Mouse (Mus musculus) T-helper 1 cell (primary cell): ENCODE data around the gene Hoga1.
"Not testable (repeated sequence)": the region's sequence is repeated elsewhere in the genome, so short reads cannot be mapped to it uniquely, and the experiment has no call there.

ENCODE experiments used
- in situ Hi-C: fragments of 300-600 bp; cut with MboI, MseI; formaldehyde crosslinking; loops from one replicate; pipeline ENCODE4 v1.15.1; 2025; ENCODE audit warnings: high pct_unique_total_duplicates

Gene Hoga1

DNA sequence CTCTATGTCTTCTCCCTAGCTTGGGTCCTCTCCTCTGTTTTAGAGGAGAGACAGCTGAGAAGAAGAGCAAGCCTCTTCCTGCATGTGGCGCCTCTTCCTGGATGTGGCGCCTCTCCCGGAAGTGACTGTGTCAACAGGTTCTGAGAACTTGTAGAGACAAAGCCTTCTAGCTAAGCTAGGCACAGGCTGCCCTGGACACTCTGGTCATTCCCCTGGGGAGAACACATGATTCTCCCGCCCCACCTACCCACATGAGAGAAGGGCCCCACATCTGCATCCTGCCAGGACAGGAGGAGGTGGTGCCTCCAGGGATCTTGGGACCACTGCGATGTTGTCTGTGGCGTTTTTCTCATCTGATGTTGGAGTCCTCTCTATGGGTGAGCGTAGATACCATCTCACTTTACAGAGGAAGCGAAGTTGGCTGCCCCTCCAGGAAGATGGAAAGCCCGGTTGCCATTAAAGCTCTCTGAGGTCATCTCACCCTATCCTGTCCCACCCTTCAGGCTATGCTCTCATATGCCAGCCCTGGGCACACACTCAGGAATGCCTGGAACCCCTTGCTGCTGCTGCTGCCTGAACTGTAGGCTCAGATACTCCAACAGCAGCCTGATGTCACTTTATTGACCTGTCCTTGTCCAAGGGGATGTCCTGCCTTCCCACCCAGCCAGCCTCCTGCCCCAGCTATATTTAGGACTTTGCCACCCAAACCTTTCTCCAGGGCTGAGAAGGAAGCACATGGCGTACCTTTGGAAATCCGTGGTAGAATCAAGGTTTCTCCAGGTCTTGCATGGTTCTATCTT, 23.2 kb downstream of the Hoga1 start:
- in situ Hi-C loops, result no loop called here

DNA sequence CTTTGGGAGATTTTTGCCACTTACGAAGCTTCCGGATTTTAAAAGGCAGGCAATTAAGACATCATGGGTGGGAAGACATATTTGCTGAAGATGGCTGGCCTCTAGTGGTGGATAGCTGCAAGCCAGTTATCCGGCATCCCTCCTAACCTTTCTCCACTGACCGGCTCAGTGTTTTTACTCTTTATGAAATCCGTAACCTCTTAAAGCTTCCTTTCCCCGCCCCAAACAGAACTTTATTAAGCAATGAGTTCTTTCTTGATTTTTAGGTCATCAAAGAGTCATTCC, 23.8 kb downstream of the Hoga1 start:
- in situ Hi-C loops, result no loop called here

DNA sequence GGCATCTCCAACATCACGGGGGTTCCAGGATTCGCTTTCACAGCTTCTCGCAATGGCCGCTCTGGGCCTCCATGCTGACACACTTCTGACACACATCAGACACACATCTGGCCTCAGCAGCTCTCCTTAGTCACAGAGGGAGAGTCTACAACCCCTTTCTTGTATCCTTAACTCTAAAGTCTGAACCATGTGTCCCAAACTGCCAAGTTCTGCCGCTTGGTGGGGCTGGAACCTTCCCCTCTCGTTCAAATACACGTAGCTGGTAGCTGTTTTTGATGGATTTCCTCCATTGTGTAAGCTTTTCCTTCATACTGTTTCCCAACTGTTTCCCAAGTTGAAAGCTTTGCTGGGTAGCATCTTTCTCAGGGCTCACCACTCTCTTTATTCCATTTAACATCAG, 25.8 kb downstream of the Hoga1 start:
- in situ Hi-C loops, result loop anchor here (10.0 kb wide), 1 partner anchor 1614 kb away; the partner anchor contains the start of gene Entpd7

DNA sequence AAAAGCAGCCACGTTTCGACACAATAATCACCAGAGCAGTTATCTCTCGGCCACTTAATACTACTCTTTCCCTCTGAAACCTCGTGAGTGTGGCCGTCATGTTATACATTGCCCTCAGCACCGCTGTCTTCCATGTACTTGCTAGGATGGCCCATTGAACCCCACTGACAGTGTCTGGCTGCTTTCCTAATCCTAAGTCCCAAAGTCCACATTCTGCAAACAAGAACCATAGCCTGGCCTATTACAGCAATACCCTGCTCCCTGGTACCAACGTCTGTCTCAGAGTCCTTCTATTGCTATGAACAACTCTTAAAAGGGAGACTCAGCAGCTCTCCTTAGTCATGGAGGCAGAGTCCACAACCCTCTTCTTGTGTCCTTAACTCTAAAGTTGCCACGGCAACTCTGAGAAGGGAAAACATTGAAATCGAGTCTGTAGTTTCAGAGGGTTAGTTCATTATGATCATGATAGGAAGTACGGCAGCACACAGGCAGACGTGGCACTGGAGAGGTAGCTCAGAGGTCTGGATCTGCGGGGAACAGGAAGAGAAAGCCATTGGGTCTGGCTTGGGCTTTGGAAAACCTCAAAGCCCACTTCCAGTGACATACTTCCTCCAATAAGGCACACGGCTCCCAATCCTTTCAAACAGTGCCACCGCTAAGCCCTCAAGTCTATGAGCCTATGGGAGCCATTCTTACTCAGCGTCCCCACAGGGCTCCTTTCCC, 26.6 kb downstream of the Hoga1 start:
- in situ Hi-C loops, result loop anchor here (10.0 kb wide), 1 partner anchor 1613 kb away; the partner anchor contains the start of gene Entpd7

DNA sequence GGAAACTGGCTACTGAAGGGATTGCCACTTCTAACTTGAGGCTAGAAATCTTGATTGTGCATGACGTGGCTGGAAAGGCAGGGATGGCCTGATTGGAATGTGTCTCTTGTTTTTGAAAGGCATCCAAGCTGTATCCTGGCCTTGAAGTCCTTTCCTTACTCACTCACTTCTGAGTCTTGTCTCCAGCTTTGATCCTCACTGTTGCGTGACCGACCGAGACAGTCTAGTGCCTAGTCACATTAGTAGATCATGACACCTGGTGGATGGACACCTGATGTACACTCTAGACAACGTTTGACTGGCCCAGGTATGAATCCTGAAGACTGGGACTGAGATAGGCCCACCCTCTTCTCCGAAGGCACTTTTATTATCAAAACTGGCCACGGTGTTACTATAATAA, 27.4 kb downstream of the Hoga1 start:
- in situ Hi-C loops, result loop anchor here (10.0 kb wide), 1 partner anchor 1612 kb away; the partner anchor contains the start of gene Entpd7

DNA sequence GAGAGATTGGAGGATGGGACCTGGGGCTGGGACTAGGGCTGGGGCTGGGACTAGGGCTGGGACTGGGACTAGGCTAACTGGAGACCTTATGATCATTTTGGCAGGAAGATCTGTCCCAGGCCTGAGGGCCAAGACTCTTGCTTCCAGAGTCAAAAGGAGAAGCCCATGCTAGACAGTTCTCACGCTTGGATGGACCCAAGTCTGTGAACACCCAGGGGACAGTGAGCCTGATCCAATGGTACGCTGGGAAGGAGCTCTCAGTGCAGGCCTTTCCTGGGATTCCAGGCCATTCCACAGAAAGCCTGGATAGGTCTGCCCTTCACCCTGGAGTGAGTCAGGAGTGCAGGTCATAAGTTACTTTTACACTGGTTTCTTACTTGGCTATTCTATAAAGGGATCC, 29.6 kb downstream of the Hoga1 start:
- in situ Hi-C loops, result loop anchor here (10.0 kb wide), 1 partner anchor 1610 kb away; the partner anchor contains the start of gene Entpd7

DNA sequence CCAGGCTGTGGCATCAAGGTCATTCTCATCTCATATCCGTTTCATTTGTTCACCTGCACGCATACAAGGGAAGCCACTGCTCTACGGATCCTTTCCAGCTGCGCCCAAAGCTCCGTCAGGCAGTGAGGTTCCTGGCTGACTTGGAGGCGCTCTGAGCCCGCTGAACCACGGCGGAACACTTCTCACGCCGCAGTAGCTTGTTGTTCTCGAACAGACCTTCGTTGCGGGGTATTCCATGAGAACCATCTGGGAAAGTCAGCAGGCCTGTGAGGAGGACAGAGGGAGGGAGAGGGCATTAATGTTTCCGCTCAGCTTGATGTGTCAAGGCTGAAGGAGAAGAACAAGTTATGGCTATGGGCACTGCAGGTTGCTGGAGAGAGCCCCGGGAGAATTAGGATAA, 30.6 kb downstream of the Hoga1 start:
- in situ Hi-C loops, result loop anchor here (10.0 kb wide), 1 partner anchor 1609 kb away; the partner anchor contains the start of gene Entpd7

DNA sequence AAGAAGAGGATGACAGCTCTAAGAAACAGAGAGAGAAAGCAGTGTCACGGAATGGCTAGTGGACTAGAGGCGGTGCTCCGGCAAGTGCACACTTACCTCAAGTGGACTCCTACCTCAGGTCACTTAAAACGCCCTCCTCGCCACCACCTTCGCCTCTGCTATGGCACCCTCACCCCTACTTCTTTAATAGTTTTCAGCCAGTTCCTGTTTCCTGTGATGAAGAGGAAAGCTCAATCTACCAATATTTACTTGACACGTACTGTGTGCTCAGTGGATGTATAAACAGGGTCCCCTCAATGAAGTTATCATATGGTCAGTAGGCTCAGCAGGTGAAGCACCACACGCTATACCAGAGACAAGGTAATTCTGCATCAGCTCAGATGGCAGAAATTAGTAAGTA, 33.2 kb downstream of the Hoga1 start:
- in situ Hi-C loops, result loop anchor here (10.0 kb wide), 1 partner anchor 1606 kb away; the partner anchor contains the start of gene Entpd7

DNA sequence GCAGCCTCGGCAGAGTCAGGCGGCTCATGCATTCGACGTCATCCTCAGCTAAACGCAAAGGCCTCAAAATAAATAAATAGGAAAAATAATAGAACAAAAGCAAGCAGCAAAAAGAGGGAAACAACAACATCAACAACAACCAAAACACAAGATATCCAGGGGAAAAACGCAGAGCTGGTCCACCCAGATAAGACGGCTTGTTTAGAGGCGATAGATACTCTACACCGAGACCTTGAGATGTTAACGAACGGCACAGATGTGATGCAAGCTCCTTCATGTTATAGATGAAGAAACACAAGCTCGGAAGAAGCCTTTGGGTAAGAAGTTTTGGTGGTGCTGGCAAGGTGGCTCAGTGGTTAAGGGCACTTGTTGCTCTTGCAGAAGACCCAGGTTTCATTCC, 33.6 kb downstream of the Hoga1 start:
- in situ Hi-C loops, result loop anchor here (10.0 kb wide), 1 partner anchor 1606 kb away; the partner anchor contains the start of gene Entpd7

DNA sequence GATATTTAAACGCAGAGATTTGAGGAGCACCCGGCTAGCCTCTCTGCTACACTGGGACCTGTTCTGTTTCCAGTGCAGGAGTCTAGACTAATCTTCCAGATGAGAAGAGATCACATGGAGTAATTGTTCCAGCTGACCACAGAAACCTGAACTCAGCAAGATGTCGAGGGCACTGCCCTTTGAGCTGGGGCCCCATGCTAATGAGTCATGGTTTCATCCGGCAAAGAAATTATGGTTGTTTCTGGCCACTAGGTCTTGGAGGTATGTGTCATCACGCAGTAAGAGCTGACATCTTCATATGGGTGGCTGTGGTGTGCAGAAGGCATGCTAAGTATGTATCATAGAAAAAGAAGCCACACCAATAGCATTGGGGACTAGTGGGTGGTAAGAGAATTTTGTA, 34.5 kb downstream of the Hoga1 start:
- in situ Hi-C loops, result loop anchor here (10.0 kb wide), 1 partner anchor 1605 kb away; the partner anchor contains the start of gene Entpd7

DNA sequence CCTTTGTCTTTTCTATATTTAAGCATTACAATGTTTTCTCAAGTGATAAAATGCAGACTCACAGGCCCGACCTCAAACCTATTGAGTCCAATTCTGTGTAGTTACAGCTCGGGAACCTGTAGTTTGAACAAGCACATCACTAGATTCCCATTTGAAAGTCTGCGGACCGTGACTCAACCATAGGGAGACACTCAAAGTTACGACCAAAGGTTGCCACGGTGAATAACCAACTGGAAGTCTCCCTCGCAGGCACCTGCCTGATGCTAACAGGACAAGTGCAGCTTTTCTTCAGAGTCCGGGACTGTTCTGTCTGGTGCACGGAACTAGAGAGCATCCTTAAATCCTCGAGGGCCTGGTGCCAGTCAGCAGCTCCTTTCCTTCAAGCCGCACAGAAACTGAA, 35.1 kb downstream of the Hoga1 start:
- in situ Hi-C loops, result no loop called here

DNA sequence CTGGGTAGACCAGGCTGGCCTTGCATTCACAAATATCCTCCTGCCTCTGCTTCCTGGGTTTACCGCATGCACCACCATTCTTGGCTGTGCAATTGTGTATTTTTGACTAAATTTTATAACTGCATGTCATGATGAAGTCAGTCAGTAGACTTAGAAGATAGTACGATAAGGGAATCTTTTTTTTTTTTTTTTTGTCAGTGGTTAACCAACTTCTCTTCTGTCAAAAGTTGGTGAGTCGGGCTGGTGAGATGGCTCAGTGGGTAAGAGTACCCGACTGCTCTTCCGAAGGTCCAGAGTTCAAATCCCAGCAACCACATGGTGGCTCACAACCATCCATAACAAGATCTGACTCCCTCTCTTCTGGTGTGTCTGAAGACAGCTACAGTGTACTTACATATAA, 36.2 kb downstream of the Hoga1 start:
- in situ Hi-C loops, result not testable (repeated sequence)

DNA sequence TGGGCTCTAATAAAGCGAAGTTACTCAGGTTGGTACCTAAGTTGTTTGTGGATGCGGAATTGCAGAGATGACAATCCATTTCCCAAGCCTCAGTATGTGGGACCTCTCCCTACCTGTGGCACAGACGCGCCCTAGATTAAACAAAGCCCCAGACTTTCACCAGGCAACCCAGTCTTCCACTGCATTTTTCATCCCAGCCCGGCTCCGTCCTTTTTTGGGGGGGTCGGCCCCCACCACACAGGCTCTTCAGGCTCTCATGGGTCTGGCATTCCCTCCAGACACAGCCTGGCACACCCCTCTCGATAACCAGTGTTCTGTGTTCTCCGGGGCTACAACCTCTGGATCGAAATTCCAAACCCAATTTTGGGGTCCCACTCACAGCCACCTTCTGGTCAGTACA, 40.3 kb downstream of the Hoga1 start:
- in situ Hi-C loops, result loop anchor here (5.0 kb wide), 1 partner anchor 62 kb away; the partner anchor contains the start of gene Marveld1

DNA sequence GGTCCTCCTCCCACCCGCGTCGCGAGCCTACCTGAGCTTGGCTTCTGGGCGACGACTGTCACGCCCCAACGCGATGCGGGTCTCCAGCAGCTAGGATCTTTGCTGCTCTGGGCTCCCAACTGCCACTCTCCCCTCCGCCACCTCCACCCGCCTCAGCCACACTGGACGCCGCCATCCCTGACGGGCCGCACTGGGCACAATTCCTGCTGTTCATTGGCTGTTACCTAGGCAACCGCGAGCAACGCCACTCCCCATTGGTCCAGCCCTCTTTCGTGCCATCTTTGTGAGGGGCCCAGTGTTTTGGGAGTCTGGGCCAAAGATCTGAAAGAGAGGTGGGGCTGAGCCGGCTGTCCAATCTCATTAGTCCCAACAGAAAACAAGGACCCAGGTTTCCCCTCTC, 40.8 kb downstream of the Hoga1 start, which contains the start of gene Morn4:
Gene Morn4, minus strand, starts transcription at position 192 of the 400 bp plus-strand sequence.
- in situ Hi-C loops, result loop anchor here (5.0 kb wide), 1 partner anchor 61 kb away; the partner anchor contains the start of gene Marveld1

DNA sequence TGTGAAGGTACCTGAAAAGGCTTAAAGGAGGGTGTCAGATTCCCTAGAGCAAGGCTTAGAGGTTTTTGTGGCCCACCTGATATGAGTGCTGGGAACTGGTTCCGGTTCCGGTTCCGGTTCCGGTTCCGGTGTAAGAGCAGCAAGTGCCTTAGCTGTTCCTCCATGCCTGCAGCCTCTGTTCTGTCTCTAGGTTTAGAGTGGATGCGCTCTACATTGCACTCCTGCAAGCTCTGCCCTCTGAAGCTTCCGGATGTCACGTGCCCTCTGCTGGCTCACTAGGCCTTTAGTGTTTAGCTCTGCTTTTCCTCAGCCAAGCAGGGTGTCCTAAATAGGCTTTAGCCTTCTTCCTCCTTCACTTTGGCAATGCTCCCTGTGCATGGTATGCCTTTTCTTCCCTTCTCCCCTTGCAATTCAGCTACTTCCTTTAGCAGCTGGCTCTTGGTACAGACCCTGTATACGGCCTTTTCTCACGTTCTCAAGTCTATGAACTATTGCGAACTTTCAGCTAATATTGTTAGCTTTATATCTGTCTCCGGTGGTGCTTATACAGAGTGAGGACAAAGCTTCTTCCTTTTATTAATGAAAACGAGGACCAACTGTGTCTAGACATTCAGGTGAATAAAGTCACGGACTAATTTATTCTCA, 43.8 kb downstream of the Hoga1 start:
- in situ Hi-C loops, result loop anchor here (5.0 kb wide), 1 partner anchor 58 kb away; the partner anchor contains the start of gene Marveld1

DNA sequence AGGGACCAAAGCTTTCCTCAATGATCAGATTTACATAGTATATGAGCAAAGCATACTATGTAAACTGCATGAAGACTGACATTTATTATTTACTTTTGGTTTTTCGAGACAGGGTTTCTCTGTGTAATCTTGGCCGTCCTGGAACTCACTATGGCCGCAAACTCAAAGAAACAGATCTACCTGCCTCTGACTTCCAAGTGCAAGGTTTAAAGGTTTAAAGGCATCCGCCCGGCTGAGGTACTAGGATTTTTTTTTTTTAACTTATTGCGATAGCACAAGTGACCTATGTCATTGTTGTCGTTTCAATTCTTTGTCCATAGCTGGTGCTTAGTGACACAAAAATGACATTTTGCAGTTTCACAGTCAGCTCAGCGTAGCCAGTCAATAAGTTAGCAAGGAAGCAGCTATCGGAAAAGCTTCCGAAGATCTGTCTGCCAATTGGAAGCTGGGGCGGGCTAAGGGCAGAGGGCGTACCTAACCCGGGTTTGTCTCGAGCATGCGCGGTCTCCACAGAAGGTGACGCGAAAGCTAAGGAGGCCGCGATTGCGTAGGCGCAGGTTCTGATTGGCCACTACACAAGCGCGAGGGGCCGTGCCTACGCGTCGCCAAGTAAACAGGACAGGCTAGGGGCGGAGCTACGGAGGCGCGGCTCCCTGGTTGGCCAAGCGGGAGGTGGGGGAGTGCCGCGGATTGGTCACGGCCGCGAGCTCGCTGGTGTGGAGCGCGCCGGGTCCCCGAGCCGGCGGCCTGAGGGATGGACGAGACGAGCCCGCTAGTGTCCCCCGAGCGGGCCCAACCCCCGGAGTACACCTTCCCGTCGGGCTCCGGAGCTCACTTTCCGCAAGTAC, 44.6 kb downstream of the Hoga1 start, which contains the start of gene Pi4k2a:
Gene Pi4k2a, plus strand, starts transcription at position 723 of the 848 bp plus-strand sequence.
- in situ Hi-C loops, result loop anchor here (5.0 kb wide), 1 partner anchor 57 kb away; the partner anchor contains the start of gene Marveld1

DNA sequence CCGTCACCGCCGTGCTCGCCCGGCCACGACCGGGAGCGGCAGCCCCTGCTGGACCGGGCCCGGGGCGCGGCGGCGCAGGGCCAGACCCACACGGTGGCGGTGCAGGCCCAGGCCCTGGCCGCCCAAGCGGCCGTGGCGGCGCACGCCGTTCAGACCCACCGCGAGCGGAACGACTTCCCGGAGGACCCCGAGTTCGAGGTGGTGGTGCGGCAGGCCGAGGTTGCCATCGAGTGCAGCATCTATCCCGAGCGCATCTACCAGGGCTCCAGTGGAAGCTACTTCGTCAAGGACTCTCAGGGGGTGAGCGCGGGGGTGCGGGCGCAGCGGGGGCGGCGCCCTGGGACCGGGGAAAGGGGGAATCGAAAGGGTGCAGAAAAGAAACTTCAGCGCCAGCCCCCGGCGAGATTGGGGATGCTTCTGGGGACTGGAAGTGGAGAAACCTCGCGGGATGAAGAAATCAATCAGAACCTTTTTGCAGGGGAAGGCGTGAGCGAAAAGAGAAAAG, 45.3 kb downstream of the Hoga1 start:
- in situ Hi-C loops, result no loop called here

DNA sequence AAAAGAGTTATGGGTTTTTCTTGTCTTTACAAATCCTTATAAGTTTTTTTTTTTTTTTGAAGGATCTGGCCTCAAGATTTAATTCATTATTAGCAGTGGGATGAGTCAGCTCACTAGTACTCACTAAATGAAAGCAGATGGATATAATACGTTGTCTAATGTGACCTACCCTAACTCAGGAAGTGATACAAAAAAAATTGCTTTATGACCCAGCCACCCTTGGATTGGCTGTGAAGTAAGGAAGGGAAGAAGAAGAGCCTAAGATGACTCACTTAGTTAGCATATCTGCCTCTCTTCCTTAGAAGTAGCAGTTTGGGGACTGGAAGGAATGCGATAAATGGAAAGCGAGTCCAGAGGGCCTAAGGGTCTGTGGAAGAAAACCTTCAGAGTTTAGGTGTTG, 54.0 kb downstream of the Hoga1 start:
- in situ Hi-C loops, result no loop called here

DNA sequence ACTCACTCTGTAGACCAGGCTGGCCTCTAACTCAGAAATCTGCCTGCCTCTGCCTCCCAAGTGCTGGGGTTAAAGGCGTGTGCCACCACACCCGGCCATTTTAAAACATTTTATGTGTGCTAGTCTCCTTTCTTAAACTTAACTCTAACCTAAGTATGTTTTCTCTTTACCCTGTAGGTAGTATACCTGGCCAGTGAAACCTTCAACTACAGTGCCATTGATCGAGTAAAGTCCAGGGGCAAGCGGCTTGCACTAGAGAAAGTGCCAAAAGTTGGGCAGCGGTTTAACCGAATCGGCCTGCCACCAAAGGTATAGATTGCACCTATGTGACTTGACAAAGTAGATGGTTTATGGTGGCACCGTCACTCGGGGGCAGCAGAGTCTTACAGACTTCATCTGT, 59.3 kb downstream of the Hoga1 start:
- in situ Hi-C loops, result no loop called here

DNA sequence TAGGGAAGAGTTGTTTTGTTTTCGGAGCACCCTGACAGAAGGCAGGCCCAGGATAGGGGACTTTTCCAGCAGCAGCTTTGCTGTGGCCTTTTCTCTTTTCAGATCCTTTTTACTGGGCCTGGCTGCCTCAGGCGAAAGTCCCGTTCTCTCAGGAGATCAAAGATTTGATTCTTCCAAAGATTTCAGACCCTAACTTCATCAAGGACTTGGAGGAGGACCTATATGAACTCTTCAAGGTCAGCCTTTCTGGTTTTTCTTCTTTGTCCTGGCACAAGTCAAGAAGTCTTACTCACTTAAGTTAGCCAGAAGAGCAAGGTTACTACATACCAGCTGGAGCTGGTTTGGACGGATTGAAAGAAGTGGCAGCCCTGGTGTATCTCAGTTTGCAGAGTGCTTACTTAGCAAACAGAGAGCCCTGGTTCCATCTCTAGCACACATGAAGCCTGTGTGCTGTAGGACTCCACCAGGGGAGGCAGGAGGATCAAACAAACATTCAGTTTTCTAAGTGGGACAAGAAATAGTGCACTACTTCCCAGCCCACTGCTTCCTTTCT, 70.4 kb downstream of the Hoga1 start:
- in situ Hi-C loops, result no loop called here
